Mouse (Mus musculus) heart, postnatal 0 days (tissue): ENCODE results near the gene Fbxl20.

ENCODE experiments used
- CTCF ChIP-seq: IDR thresholded peaks from 2 replicates; pipeline ENCODE4 v1.5.1; 2016; ENCODE audit warnings: antibody characterized with exemption, control low read depth, low read depth
- EP300 ChIP-seq: IDR thresholded peaks from 2 replicates; pipeline ENCODE4 v1.6.1; 2016; ENCODE audit warnings: antibody characterized with exemption, low read depth

DNA sequence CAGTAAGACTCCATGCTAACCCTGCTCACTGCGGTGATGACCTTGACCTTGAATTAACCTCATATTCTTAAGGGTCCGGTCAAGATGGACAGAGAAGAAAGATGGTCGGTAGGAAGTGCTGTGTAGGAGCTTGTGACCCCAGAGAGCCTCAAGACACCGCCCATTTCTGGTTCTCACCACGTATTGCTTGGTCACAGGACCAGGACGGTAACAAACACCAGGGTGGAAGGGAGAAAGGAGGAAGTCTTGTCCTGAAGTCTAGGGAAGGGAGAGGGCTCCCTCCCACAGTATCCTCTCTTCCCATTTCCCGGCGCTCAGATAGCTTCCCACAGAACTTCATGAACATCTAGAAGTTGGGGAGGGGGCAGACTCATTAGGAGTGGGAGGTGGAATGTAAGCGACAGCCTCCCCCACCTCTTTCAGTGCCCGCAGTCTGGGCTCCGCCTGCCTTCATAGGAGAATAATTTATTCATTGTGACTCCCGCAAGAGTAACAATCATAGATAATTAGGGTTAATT lies 98.5 kb downstream of the Fbxl20 start:
- no peak for TF ChIP-seq CTCF
- no peak for TF ChIP-seq EP300
